Mouse (Mus musculus) neural tube, embryonic 12.5 days (tissue): Measurements from ENCODE around the gene Akap8. TPM values are rescaled to one million over a fixed set of nuclear protein-coding genes. Genes with fewer than 3 reads are reported as not detected.
A peak's percentile ranks its signal among the peaks of the same experiment; 100 is the strongest.

Experiments used
- ATAC-seq: fragments of 200-750 bp; cut with Nextera tagmentation; 2 replicates; pipeline ENCODE4 v1.8.0; 2017; ENCODE audit warnings: low read depth, mild to moderate bottlenecking, moderate TSS enrichment, moderate library complexity; ENCODE audit not compliant: low FRiP score
- H3K27ac ChIP-seq: fragments of 300-500 bp; sonication (generic); 2 replicates; pipeline ENCODE4 v1.5.1; 2016
- H3K27me3 ChIP-seq: fragments of 300-500 bp; sonication (generic); replicated peaks from 2 replicates; pipeline ENCODE4 v1.6.1; 2016; ENCODE audit warnings: mild to moderate bottlenecking
- H3K36me3 ChIP-seq: fragments of 300-500 bp; sonication (generic); 2 replicates; pipeline ENCODE4 v1.6.1; 2016; ENCODE audit warnings: mild to moderate bottlenecking
- H3K4me1 ChIP-seq: fragments of 300-500 bp; sonication (generic); 2 replicates; pipeline ENCODE4 v1.6.1; 2016
- H3K4me2 ChIP-seq: fragments of 300-500 bp; sonication (generic); replicated peaks from 2 replicates; pipeline ENCODE4 v1.6.1; 2016; ENCODE audit warnings: mild to moderate bottlenecking
- H3K4me3 ChIP-seq: fragments of 300-500 bp; sonication (generic); 2 replicates; pipeline ENCODE4 v1.5.1; 2016
- H3K9ac ChIP-seq: fragments of 300-500 bp; sonication (generic); 2 replicates; pipeline ENCODE4 v1.6.1; 2016; ENCODE audit warnings: mild to moderate bottlenecking
- H3K9me3 ChIP-seq: fragments of 300-500 bp; sonication (generic); 2 replicates; pipeline ENCODE4 v1.6.1; 2016; ENCODE audit warnings: mild to moderate bottlenecking
- WGBS: fragments of 180-500 bp; shearing (Covaris S2); methylation state at CpG from one replicate; pipeline ENCODE4 v1.1.7; 2016; 5-methylcytosine and 5-hydroxymethylcytosine counted together
- polyA plus RNA-seq: library from polyadenylated mRNA; unstranded; fragments of >200 nt; fragmentation: Nextera tagmentation; extraction: Ambion mirVana; gene quantifications from 2 replicates; pipeline ENCODE4 v1.2.1, GENCODE M21; 2016

The Akap8 gene
- polyA plus RNA-seq, 1 experiment from 2014 or later = 126 TPM

DNA sequence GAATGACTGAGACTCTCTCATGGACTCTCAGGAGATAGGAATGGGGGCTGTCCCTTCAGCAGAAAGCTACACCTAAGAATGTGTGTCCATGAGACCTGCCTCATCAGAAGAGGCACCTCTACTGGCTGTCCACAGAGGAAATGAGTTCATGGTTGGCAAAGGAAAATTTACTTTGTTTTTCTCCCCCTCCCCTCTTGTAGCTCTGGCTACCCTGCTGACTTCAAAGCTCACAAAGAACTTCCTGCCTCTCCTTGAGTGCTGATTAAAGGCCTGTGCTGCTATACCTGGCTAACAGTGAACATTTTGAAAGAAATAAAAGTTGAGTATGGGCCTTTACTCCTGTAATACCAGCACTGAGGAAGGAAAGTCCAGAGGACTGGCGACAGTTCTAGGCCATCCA, 20.1 kb upstream of the Akap8 start:
- Histone ChIP-seq H3K9me3 (no peaks in the 10 kb centered on the region), H3K4me1 (no peaks in the 10 kb centered on the region), H3K36me3 (peaks cover 59% of the 10 kb centered on the region), H3K4me3 (no peak overlapping the region), H3K4me2 (no peak overlapping the region), H3K9ac (no peak overlapping the region), H3K27ac (no peak overlapping the region), H3K27me3 (no peaks in the 10 kb centered on the region)
- 100% methylated on average over 1 of the region's 1 CpGs for WGBS
- no peak for ATAC-seq

DNA sequence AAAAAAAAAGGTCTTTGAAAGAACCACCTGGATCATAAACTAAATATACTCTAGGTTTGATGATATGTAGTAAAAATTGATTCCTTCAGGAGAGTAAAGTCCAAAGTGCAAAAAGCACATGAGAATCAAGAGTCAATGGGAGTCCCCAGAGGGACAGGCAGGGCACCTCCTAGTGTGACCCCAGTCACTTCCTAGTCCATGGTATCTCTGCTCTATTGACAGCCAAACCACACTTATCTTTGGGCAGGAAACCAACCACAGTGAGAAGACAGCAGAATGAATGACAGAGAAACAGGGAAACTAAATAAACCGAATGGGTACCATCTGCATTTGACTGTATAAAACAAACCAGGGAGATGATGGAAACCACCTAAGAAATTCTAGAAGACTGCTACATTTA, 19.1 kb upstream of the Akap8 start:
- Histone ChIP-seq H3K4me1 (no peaks in the 10 kb centered on the region), H3K36me3 (peaks cover 68% of the 10 kb centered on the region), H3K27ac (no peak overlapping the region), H3K9ac (no peak overlapping the region), H3K9me3 (no peaks in the 10 kb centered on the region), H3K4me2 (no peak overlapping the region), H3K4me3 (no peak overlapping the region), H3K27me3 (no peaks in the 10 kb centered on the region)
- no peak for ATAC-seq
- WGBS = 85% methylated on average over 1 of the region's 1 CpGs

DNA sequence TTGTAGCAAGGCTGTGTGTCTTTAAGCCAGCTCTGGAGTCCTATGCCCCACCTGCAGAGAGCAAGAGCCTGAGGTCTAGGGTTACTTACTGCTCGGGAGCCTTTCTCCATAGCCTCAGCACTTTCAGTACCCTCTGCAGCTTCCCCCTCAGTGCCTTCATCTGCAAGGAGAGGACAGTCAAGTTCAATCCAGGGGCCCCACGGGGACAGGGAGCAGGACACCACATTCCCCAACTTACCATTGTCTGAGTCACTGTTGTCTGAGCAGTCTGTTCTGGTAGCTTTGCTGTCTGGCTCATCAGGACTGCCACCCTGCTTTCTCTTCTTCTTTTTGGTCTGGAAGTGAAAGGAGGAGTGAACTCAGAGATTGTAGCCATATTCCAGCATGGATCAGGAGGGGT, 14.8 kb upstream of the Akap8 start:
- H3K4me2 ChIP-seq = no peak overlapping the region
- no peak overlapping the region for H3K27ac ChIP-seq
- H3K4me3 ChIP-seq = no peak overlapping the region
- peaks cover 83% of the 10 kb centered on the region for H3K36me3 ChIP-seq
- ATAC-seq = no peak
- WGBS = 83% methylated on average over 2 of the region's 2 CpGs
- H3K9me3 ChIP-seq = no peaks in the 10 kb centered on the region
- H3K4me1 ChIP-seq = no peaks in the 10 kb centered on the region
- no peaks in the 10 kb centered on the region for H3K27me3 ChIP-seq
- H3K9ac ChIP-seq = no peak overlapping the region

DNA sequence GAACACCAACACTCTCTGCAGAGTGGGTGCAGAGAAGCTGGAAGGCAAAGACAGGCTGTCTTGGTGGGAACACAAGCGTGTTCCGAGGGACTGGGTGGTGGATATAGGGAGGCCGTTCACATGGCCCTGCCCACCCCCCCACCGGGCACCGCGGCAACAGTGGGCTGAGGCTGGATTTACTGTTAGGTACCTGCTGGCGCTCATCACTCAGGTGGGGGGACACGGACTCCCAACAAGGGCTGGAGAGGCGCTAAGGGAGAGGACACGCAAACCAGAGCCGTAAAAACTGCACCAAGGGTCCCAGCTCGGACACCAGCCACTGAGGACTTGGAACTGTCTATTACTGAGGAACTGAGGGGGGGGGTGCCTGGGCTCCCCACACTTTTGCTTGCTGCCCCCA, 13.9 kb upstream of the Akap8 start:
- 96% methylated on average over 12 of the region's 12 CpGs for WGBS
- ATAC-seq = no peak
- peaks cover 84% of the 10 kb centered on the region for H3K36me3 ChIP-seq

GRCm38 (mm10) chr17:32333675-32334303, 12.8 kb upstream of the Akap8 start:
- H3K27ac ChIP-seq = no peak overlapping the region
- no peak overlapping the region for H3K4me2 ChIP-seq
- H3K36me3 ChIP-seq = peaks cover 82% of the 10 kb centered on the region
- H3K27me3 ChIP-seq = no peaks in the 10 kb centered on the region
- H3K4me3 ChIP-seq = no peak overlapping the region
- 88% methylated on average over 31 of the region's 31 CpGs for WGBS
- no peak for ATAC-seq
- H3K4me1 ChIP-seq = no peaks in the 10 kb centered on the region
- no peak overlapping the region for H3K9ac ChIP-seq
- H3K9me3 ChIP-seq = no peaks in the 10 kb centered on the region

More for the DNA sequence above, 13.9 kb upstream of the Akap8 start:
- Histone ChIP-seq H3K9ac (no peak overlapping the region), H3K4me2 (no peak overlapping the region), H3K4me1 (no peaks in the 10 kb centered on the region), H3K9me3 (no peaks in the 10 kb centered on the region), H3K4me3 (no peak overlapping the region), H3K27ac (no peak overlapping the region), H3K27me3 (no peaks in the 10 kb centered on the region)

GRCm38 (mm10) chr17:32327501-32327900, 6.5 kb upstream of the Akap8 start:
- peaks cover 48% of the 10 kb centered on the region for H3K36me3 ChIP-seq
- ATAC-seq = no peak
- H3K9ac ChIP-seq = no peak overlapping the region
- H3K4me3 ChIP-seq = no peak overlapping the region
- H3K27ac ChIP-seq = no peak overlapping the region
- no peaks in the 10 kb centered on the region for H3K9me3 ChIP-seq
- H3K27me3 ChIP-seq = no peaks in the 10 kb centered on the region
- H3K4me1 ChIP-seq = peaks cover 1% of the 10 kb centered on the region; the same call in 1 of the 2 replicates
- H3K4me2 ChIP-seq = no peak overlapping the region

DNA sequence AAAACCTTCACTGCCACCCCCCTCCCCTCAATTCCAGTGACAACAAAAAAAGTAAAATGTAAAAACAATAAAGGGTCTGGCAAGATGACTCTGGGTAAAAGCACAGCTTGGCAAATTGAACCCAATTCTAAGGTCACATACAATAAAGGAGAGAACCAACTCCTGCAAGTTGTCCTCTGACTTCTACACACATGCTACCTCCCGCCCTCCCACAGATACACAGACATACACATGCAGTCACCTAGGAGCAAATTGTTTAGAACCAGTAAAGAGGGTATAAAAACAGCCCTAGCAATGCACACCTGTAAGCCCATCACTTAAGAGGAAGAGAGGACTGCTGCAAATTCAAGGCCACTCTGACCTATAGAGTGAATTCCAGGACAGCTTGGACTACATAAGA, 1.8 kb upstream of the Akap8 start:
- H3K9ac ChIP-seq = no peak overlapping the region
- ATAC-seq = no peak
- H3K36me3 ChIP-seq = peaks cover 31% of the 10 kb centered on the region
- peaks cover 20% of the 10 kb centered on the region for H3K4me1 ChIP-seq
- no peak overlapping the region for H3K27ac ChIP-seq
- 83% methylated on average over 1 of the region's 1 CpGs for WGBS
- no peaks in the 10 kb centered on the region for H3K27me3 ChIP-seq
- H3K4me2 ChIP-seq = no peak overlapping the region; the same call in 1 of the 2 replicates
- no peak overlapping the region for H3K4me3 ChIP-seq
- no peaks in the 10 kb centered on the region for H3K9me3 ChIP-seq

GRCm38 (mm10) chr17:32321836-32322235, 798 bp upstream of the Akap8 start:
- H3K27me3 ChIP-seq = no peaks in the 10 kb centered on the region
- H3K4me1 ChIP-seq = peaks cover 20% of the 10 kb centered on the region
- H3K4me2 ChIP-seq = peak overlapping the region; percentile 92
- H3K4me3 ChIP-seq = peak overlapping the region; percentile 92
- H3K36me3 ChIP-seq = peaks cover 32% of the 10 kb centered on the region
- no peaks in the 10 kb centered on the region for H3K9me3 ChIP-seq
- H3K27ac ChIP-seq = peak overlapping the region; percentile 81
- peak; percentile 5; the same call in 1 of the 2 replicates for ATAC-seq
- WGBS = 27% methylated on average over 6 of the region's 6 CpGs
- H3K9ac ChIP-seq = peak overlapping the region; percentile 75

- H3K36me3 ChIP-seq = peaks cover 32% of the 10 kb centered on the region
- H3K9ac ChIP-seq = peak overlapping the region; percentile 75
- ATAC-seq = peak; percentile 68
- peak overlapping the region; percentile 81 for H3K27ac ChIP-seq
- H3K4me2 ChIP-seq = peak overlapping the region; percentile 92
- peaks cover 20% of the 10 kb centered on the region for H3K4me1 ChIP-seq
- no peaks in the 10 kb centered on the region for H3K27me3 ChIP-seq
- WGBS = under 1% methylated on average over 23 of the region's 23 CpGs
- no peaks in the 10 kb centered on the region for H3K9me3 ChIP-seq
- peak overlapping the region; percentile 92 for H3K4me3 ChIP-seq
Measured at GRCm38 (mm10) chr17:32321390-32321734, 324 bp upstream of the Akap8 start.

DNA sequence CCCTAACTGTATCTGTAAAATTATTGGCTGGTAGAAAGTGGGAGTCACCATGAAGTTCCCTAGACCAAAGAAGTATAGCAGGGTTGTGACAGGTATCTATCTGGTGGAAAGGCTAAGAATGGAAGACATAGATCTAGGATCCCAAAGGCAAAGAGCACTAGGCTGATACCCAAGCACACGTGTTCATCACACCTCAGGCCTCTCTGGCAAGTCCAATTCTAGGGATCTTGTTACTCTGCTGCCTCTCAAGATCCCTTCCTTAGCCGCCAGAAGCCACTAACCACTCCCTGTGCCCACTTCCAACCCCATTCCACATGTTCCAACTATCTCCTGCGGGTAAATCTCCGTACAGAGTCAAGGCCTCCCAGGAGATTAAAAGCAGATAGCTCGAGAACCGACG, 1.1 kb downstream of the Akap8 start:
- no peak overlapping the region for H3K27ac ChIP-seq
- 2% methylated on average over 7 of the region's 7 CpGs for WGBS
- no peaks in the 10 kb centered on the region for H3K27me3 ChIP-seq
- no peak for ATAC-seq
- H3K9me3 ChIP-seq = no peaks in the 10 kb centered on the region
- peaks cover 20% of the 10 kb centered on the region for H3K4me1 ChIP-seq
- H3K36me3 ChIP-seq = peaks cover 39% of the 10 kb centered on the region
- peak overlapping the region; percentile 92 for H3K4me3 ChIP-seq
- peak overlapping the region; percentile 92 for H3K4me2 ChIP-seq
- peak overlapping the region; percentile 84 for H3K9ac ChIP-seq

GRCm38 (mm10) chr17:32317708-32318107, 3.3 kb downstream of the Akap8 start:
- Histone ChIP-seq H3K4me2 (no peak overlapping the region), H3K27ac (no peak overlapping the region), H3K27me3 (no peaks in the 10 kb centered on the region), H3K36me3 (peaks cover 56% of the 10 kb centered on the region), H3K9me3 (no peaks in the 10 kb centered on the region), H3K4me1 (peaks cover 20% of the 10 kb centered on the region), H3K4me3 (no peak overlapping the region), H3K9ac (no peak overlapping the region)
- WGBS = 91% methylated on average over 3 of the region's 3 CpGs
- ATAC-seq = no peak

DNA sequence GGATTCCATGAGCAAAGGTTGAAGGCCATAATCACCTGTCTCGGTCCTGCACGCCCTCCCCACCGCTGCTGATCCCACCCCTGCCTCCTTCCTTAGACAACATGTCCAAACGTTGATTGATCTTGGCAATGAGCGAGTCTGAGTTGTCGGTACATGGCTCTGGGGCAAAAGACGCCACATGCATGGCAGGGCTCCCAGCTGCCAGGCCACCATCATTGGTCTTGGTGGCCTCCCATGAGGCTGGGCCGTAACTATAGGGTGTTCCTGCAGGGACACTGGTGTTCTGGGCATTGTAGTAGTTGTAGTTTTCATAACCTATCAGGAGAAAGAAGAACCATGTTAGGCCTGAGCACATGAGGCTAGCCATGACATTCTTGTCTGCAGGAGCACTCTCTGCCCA, 4.0 kb downstream of the Akap8 start:
- H3K9me3 ChIP-seq = no peaks in the 10 kb centered on the region
- peaks cover 63% of the 10 kb centered on the region for H3K36me3 ChIP-seq
- no peak for ATAC-seq
- H3K4me2 ChIP-seq = no peak overlapping the region
- H3K27me3 ChIP-seq = no peaks in the 10 kb centered on the region
- H3K4me3 ChIP-seq = no peak overlapping the region
- WGBS = 94% methylated on average over 8 of the region's 8 CpGs
- H3K4me1 ChIP-seq = peaks cover 14% of the 10 kb centered on the region
- no peak overlapping the region for H3K9ac ChIP-seq
- H3K27ac ChIP-seq = no peak overlapping the region

GRCm38 (mm10) chr17:32315560-32315959, 5.5 kb downstream of the Akap8 start:
- H3K9ac ChIP-seq = no peak overlapping the region
- no peak overlapping the region for H3K4me2 ChIP-seq
- H3K4me1 ChIP-seq = peaks cover 10% of the 10 kb centered on the region
- ATAC-seq = no peak
- no peaks in the 10 kb centered on the region for H3K9me3 ChIP-seq
- H3K4me3 ChIP-seq = no peak overlapping the region
- no peak overlapping the region for H3K27ac ChIP-seq
- WGBS = 97% methylated on average over 5 of the region's 5 CpGs
- no peaks in the 10 kb centered on the region for H3K27me3 ChIP-seq
- peaks cover 77% of the 10 kb centered on the region for H3K36me3 ChIP-seq
